Mouse (Mus musculus) forebrain, embryonic 11.5 days (tissue): ENCODE results near the gene Lsm3. TPM values are rescaled to one million over a fixed set of nuclear protein-coding genes. Genes with fewer than 3 reads are reported as not detected.

Source experiments
- ATAC-seq: fragments of 200-750 bp; cut with Nextera tagmentation; replicated peaks from 2 replicates; pipeline ENCODE4 v1.8.0; 2017; ENCODE audit warnings: moderate TSS enrichment; ENCODE audit not compliant: low FRiP score
- DNase-seq: peaks from one replicate; pipeline ENCODE4 v3.0.0-alpha.2; 2017; ENCODE audit warnings: low spot score
- H3K27ac ChIP-seq: fragments of 300-500 bp; sonication (generic); 2 replicates; pipeline ENCODE4 v1.5.1; 2014; ENCODE audit warnings: low read depth, low read length
- H3K27me3 ChIP-seq: fragments of 300-500 bp; sonication (generic); 2 replicates; pipeline ENCODE4 v1.6.1; 2014; ENCODE audit warnings: mild to moderate bottlenecking, low read length, mixed read lengths; ENCODE audit not compliant: control insufficient read depth, insufficient read depth
- H3K36me3 ChIP-seq: fragments of 300-500 bp; sonication (generic); 2 replicates; pipeline ENCODE4 v1.6.1; 2014; ENCODE audit warnings: mild to moderate bottlenecking, low read length, moderate library complexity, mixed read lengths; ENCODE audit not compliant: control insufficient read depth, insufficient read depth
- H3K4me1 ChIP-seq: fragments of 300-500 bp; sonication (generic); replicated peaks from 2 replicates; pipeline ENCODE4 v1.6.1; 2014; ENCODE audit warnings: low read length, mixed read lengths; ENCODE audit not compliant: control insufficient read depth, insufficient read depth
- H3K4me2 ChIP-seq: fragments of 300-500 bp; sonication (generic); 2 replicates; pipeline ENCODE4 v1.6.1; 2014; ENCODE audit warnings: low read depth, mild to moderate bottlenecking, low read length, moderate library complexity, mixed read lengths; ENCODE audit not compliant: severe bottlenecking
- H3K4me3 ChIP-seq: fragments of 300-500 bp; sonication (generic); 2 replicates; pipeline ENCODE4 v1.5.1; 2014; ENCODE audit warnings: low read depth, low read length
- H3K9ac ChIP-seq: fragments of 300-500 bp; sonication (generic); 2 replicates; pipeline ENCODE4 v1.6.1; 2014; ENCODE audit warnings: low read length
- H3K9me3 ChIP-seq: fragments of 300-500 bp; sonication (generic); 2 replicates; pipeline ENCODE4 v1.6.1; 2016; ENCODE audit warnings: low read length, mixed read lengths; ENCODE audit not compliant: control insufficient read depth
- WGBS: fragments of 180-500 bp; shearing (Covaris S2); extraction: QIAGEN DNeasy Blood & Tissue Kit; methylation state at CpG from one replicate; pipeline ENCODE4 v1.1.7; 2014; 5-methylcytosine and 5-hydroxymethylcytosine counted together
- polyA plus RNA-seq: library from polyadenylated mRNA; unstranded; fragments of >200 nt; fragmentation: Nextera tagmentation; extraction: Ambion mirVana; gene quantifications from 2 replicates; pipeline ENCODE4 v1.2.1, GENCODE M21; 2014

Gene Lsm3
- polyA plus RNA-seq, 1 experiment from 2014 or later = 324 TPM

GRCm38 (mm10) chr6:91474441-91475190 lies 41.1 kb upstream of the Lsm3 start:
- H3K4me2 ChIP-seq = peak overlapping the region; percentile 64
- 62% methylated on average over 9 of the region's 9 CpGs for WGBS
- ATAC-seq = no peak
- H3K9ac ChIP-seq = peak overlapping the region; percentile 72
- H3K9me3 ChIP-seq = no peaks in the 10 kb centered on the region
- H3K27me3 ChIP-seq = no peaks in the 10 kb centered on the region
- no peak overlapping the region for H3K27ac ChIP-seq
- peak; percentile 56 for DNase-seq
- H3K36me3 ChIP-seq = peaks cover 3% of the 10 kb centered on the region
- H3K4me1 ChIP-seq = peaks cover 12% of the 10 kb centered on the region
- H3K4me3 ChIP-seq = peak overlapping the region; percentile 66

GRCm38 (mm10) chr6:91476541-91476940 lies 39.2 kb upstream of the Lsm3 start:
- Histone ChIP-seq H3K27ac (no peak overlapping the region), H3K9ac (no peak overlapping the region), H3K9me3 (no peaks in the 10 kb centered on the region), H3K4me1 (peaks cover 12% of the 10 kb centered on the region), H3K27me3 (no peaks in the 10 kb centered on the region), H3K4me2 (no peak overlapping the region), H3K36me3 (peaks cover 14% of the 10 kb centered on the region), H3K4me3 (no peak overlapping the region)
- no peak for DNase-seq
- 88% methylated on average over 2 of the region's 2 CpGs for WGBS
- ATAC-seq = no peak

GRCm38 (mm10) chr6:91483371-91483770 lies 32.4 kb upstream of the Lsm3 start:
- no peak overlapping the region for H3K4me2 ChIP-seq
- no peak for DNase-seq
- H3K4me3 ChIP-seq = no peak overlapping the region
- no peak overlapping the region for H3K27ac ChIP-seq
- no peaks in the 10 kb centered on the region for H3K4me1 ChIP-seq
- no peak overlapping the region for H3K9ac ChIP-seq
- peaks cover 32% of the 10 kb centered on the region for H3K36me3 ChIP-seq
- no peaks in the 10 kb centered on the region for H3K27me3 ChIP-seq
- ATAC-seq = no peak
- WGBS = 91% methylated on average over 2 of the region's 2 CpGs
- H3K9me3 ChIP-seq = no peaks in the 10 kb centered on the region

- Histone ChIP-seq H3K4me1 (no peaks in the 10 kb centered on the region), H3K27ac (no peak overlapping the region), H3K36me3 (peaks cover 19% of the 10 kb centered on the region), H3K4me3 (no peak overlapping the region), H3K4me2 (no peak overlapping the region), H3K9me3 (no peaks in the 10 kb centered on the region), H3K9ac (no peak overlapping the region), H3K27me3 (no peaks in the 10 kb centered on the region)
- DNase-seq (peak; percentile 41), ATAC-seq (no peak)
- 95% methylated on average over 15 of the region's 15 CpGs for WGBS
These were observed 28.8 kb upstream of the Lsm3 start for GRCm38 (mm10) chr6:91486736-91487453.

GRCm38 (mm10) chr6:91488496-91489212 lies 27.1 kb upstream of the Lsm3 start:
- ATAC-seq (no peak), DNase-seq (peak; percentile 40)
- WGBS = 90% methylated on average over 9 of the region's 9 CpGs
- no peak overlapping the region for H3K9ac ChIP-seq
- H3K36me3 ChIP-seq = peaks cover 19% of the 10 kb centered on the region
- no peaks in the 10 kb centered on the region for H3K9me3 ChIP-seq
- no peak overlapping the region for H3K4me2 ChIP-seq
- H3K4me1 ChIP-seq = no peaks in the 10 kb centered on the region
- H3K27ac ChIP-seq = no peak overlapping the region
- no peaks in the 10 kb centered on the region for H3K27me3 ChIP-seq
- no peak overlapping the region for H3K4me3 ChIP-seq

GRCm38 (mm10) chr6:91489872-91490271 lies 25.9 kb upstream of the Lsm3 start:
- ATAC-seq = no peak

GRCm38 (mm10) chr6:91491004-91491403 lies 24.7 kb upstream of the Lsm3 start:
- H3K36me3 ChIP-seq = peaks cover 13% of the 10 kb centered on the region
- no peaks in the 10 kb centered on the region for H3K27me3 ChIP-seq
- H3K9me3 ChIP-seq = no peaks in the 10 kb centered on the region
- DNase-seq (no peak), ATAC-seq (no peak)
- H3K27ac ChIP-seq = no peak overlapping the region
- no peaks in the 10 kb centered on the region for H3K4me1 ChIP-seq
- H3K9ac ChIP-seq = no peak overlapping the region
- no peak overlapping the region for H3K4me3 ChIP-seq
- WGBS = 73% methylated on average over 6 of the region's 6 CpGs
- no peak overlapping the region for H3K4me2 ChIP-seq

More at GRCm38 (mm10) chr6:91489872-91490271, 25.9 kb upstream of the Lsm3 start:
- H3K4me2 ChIP-seq = no peak overlapping the region
- H3K36me3 ChIP-seq = peaks cover 19% of the 10 kb centered on the region
- no peak overlapping the region for H3K27ac ChIP-seq
- no peaks in the 10 kb centered on the region for H3K27me3 ChIP-seq
- WGBS = 91% methylated on average over 10 of the region's 10 CpGs
- H3K4me1 ChIP-seq = no peaks in the 10 kb centered on the region
- H3K9me3 ChIP-seq = no peaks in the 10 kb centered on the region
- no peak overlapping the region for H3K9ac ChIP-seq
- peak; percentile 41 for DNase-seq
- no peak overlapping the region for H3K4me3 ChIP-seq

- no peak for ATAC-seq
- Histone ChIP-seq H3K36me3 (no peaks in the 10 kb centered on the region; the same call in 1 of the 2 replicates), H3K4me3 (no peak overlapping the region), H3K9ac (no peak overlapping the region), H3K4me1 (no peaks in the 10 kb centered on the region), H3K4me2 (no peak overlapping the region), H3K27ac (no peak overlapping the region), H3K27me3 (no peaks in the 10 kb centered on the region), H3K9me3 (no peaks in the 10 kb centered on the region)
- DNase-seq = peak; percentile 37
- WGBS = 86% methylated on average over 10 of the region's 10 CpGs
These were observed 22.7 kb upstream of the Lsm3 start for GRCm38 (mm10) chr6:91493053-91493452.
